Mouse (Mus musculus) kidney, embryonic 16.5 days (tissue): ENCODE data around the gene Cby3. TPM values are rescaled to one million over a fixed set of nuclear protein-coding genes. Genes with fewer than 3 reads are reported as not detected.
"Not testable (repeated sequence)": the region's sequence is repeated elsewhere in the genome, so short reads cannot be mapped to it uniquely, and the experiment has no call there.

Source experiments
- ATAC-seq: fragments of 200-750 bp; cut with Nextera tagmentation; 2 replicates; pipeline ENCODE4 v1.8.0; 2017; ENCODE audit warnings: moderate TSS enrichment; ENCODE audit not compliant: low FRiP score, low TSS enrichment
- H3K27ac ChIP-seq: fragments of 300-500 bp; sonication (generic); 2 replicates; pipeline ENCODE4 v1.5.1; 2014; ENCODE audit warnings: low read length
- H3K27me3 ChIP-seq: fragments of 300-500 bp; sonication (generic); 2 replicates; pipeline ENCODE4 v1.6.1; 2014; ENCODE audit warnings: low read length, control low read depth, mixed read lengths; ENCODE audit not compliant: insufficient read depth
- H3K36me3 ChIP-seq: fragments of 300-500 bp; sonication (generic); 2 replicates; pipeline ENCODE4 v1.6.1; 2014; ENCODE audit warnings: low read length, control low read depth, mixed read lengths; ENCODE audit not compliant: insufficient read depth
- H3K4me1 ChIP-seq: fragments of 300-500 bp; sonication (generic); 2 replicates; pipeline ENCODE4 v1.6.1; 2014; ENCODE audit warnings: low read length, control low read depth, mixed read lengths; ENCODE audit not compliant: insufficient read depth
- H3K4me2 ChIP-seq: fragments of 300-500 bp; sonication (generic); replicated peaks from 2 replicates; pipeline ENCODE4 v1.6.1; 2014; ENCODE audit warnings: low read depth, low read length
- H3K4me3 ChIP-seq: fragments of 300-500 bp; sonication (generic); 2 replicates; pipeline ENCODE4 v1.5.1; 2014; ENCODE audit warnings: mild to moderate bottlenecking, low read length
- H3K9ac ChIP-seq: fragments of 300-500 bp; sonication (generic); replicated peaks from 2 replicates; pipeline ENCODE4 v1.6.1; 2014; ENCODE audit warnings: low read length
- H3K9me3 ChIP-seq: fragments of 300-500 bp; sonication (generic); 2 replicates; pipeline ENCODE4 v1.6.1; 2016; ENCODE audit warnings: low read length, control low read depth
- WGBS: fragments of 180-500 bp; shearing (Covaris S2); extraction: QIAGEN DNeasy Blood & Tissue Kit; methylation state at CpG from one replicate; pipeline ENCODE4 v1.1.7; 2014; 5-methylcytosine and 5-hydroxymethylcytosine counted together
- polyA plus RNA-seq: library from polyadenylated mRNA; unstranded; fragments of >200 nt; fragmentation: Nextera tagmentation; extraction: Ambion mirVana; gene quantifications from 2 replicates; pipeline ENCODE4 v1.2.1, GENCODE M21; 2015

Gene Cby3
- polyA plus RNA-seq, 1 experiment from 2014 or later, result 0.55 TPM

- no peaks in the 10 kb centered on the region for H3K36me3 ChIP-seq
- H3K27ac ChIP-seq, result peak overlapping the region; percentile 84
- H3K9me3 ChIP-seq, result no peaks in the 10 kb centered on the region
- H3K4me2 ChIP-seq, result peak overlapping the region; percentile 92
- H3K9ac ChIP-seq, result peak overlapping the region; percentile 75
- 0 out of 2 replicates have a peak, but pooled peaks cover 2% of the 10 kb centered on the region for H3K27me3 ChIP-seq
- H3K4me3 ChIP-seq, result peak overlapping the region; percentile 69
- H3K4me1 ChIP-seq, result 0 out of 2 replicates have a peak, but pooled peaks cover 4% of the 10 kb centered on the region
- 2% methylated on average over 74 of the region's 74 CpGs for WGBS
- ATAC-seq, result peak; percentile 50
Measured at GRCm38 (mm10) chr11:50358950-50359861, 4.9 kb downstream of the Cby3 start.

DNA sequence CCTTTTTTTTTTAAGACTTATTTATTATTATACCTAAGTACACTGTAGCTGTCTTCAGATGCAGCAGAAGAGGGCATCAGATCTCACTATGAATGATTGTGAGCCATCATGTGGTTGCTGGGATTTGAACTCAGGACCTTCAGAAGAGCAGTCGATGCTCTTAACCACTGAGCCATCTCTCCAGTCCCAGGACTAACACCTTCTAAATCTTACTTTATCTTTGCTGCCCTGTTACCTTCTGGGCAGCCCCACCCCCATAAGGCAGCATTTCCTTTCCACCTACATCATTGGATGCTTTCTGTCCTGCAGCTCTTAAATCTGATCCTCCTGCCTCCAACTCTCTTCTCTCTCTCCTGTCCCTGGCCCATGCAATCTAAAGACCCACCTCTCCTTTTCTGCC lies 7.0 kb downstream of the Cby3 start:
- H3K27ac ChIP-seq, H3K36me3 ChIP-seq, H3K4me3 ChIP-seq, H3K4me2 ChIP-seq, H3K9me3 ChIP-seq, ATAC-seq, H3K9ac ChIP-seq, H3K27me3 ChIP-seq, H3K4me1 ChIP-seq: not testable (repeated sequence)
- WGBS, result 100% methylated on average over 1 of the region's 1 CpGs

DNA sequence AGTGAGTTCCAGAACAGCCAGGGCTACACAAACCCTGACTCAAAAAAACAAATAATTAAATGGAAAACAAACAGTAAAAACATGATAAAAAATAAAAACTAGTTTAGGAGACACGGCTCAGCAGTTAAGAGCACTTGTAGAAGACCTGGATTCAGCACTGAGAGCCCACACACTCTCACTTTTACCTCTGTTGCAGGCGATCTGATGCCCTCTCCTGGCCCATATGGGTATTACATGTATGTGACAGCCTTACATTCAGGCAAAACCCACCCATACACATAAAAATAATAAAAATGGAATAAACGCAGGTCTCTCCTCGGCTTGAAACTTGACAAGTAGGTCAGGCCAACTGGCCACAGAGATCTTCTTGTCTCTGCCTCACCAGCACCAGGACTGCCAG lies 10.3 kb downstream of the Cby3 start:
- no peak overlapping the region for H3K27ac ChIP-seq
- H3K27me3 ChIP-seq, result no peaks in the 10 kb centered on the region
- peak; percentile 76 for ATAC-seq
- no peaks in the 10 kb centered on the region for H3K9me3 ChIP-seq
- no peaks in the 10 kb centered on the region for H3K4me1 ChIP-seq
- 6% methylated on average over 4 of the region's 4 CpGs for WGBS
- H3K4me3 ChIP-seq, result no peak overlapping the region
- H3K9ac ChIP-seq, result no peak overlapping the region
- H3K4me2 ChIP-seq, result no peak overlapping the region
- H3K36me3 ChIP-seq, result no peaks in the 10 kb centered on the region

DNA sequence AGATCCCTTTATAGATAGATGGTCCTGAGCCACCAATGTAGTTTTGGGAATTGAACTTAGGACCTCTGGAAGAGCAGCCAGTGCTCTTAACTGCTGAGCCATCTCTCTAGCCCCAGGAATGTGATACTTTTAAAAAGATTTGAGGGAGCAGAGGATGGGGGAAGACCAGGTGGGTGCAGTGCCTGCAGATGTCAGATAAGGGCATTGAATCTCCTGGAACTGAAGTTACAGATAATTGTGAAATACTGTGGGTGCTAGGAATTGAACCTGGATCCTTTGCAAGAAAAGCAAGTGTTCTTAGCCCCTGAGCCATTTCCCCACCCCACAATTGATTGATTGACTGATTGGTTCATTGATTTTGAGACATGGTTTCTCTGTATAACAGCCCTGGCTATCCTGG lies 11.1 kb downstream of the Cby3 start:
- no peak overlapping the region for H3K4me2 ChIP-seq
- H3K27ac ChIP-seq, result no peak overlapping the region
- H3K27me3 ChIP-seq, result no peaks in the 10 kb centered on the region
- no peak overlapping the region for H3K4me3 ChIP-seq
- H3K9ac ChIP-seq, result no peak overlapping the region
- no peaks in the 10 kb centered on the region for H3K9me3 ChIP-seq
- ATAC-seq, result no peak
- H3K4me1 ChIP-seq, result no peaks in the 10 kb centered on the region
- H3K36me3 ChIP-seq, result no peaks in the 10 kb centered on the region

DNA sequence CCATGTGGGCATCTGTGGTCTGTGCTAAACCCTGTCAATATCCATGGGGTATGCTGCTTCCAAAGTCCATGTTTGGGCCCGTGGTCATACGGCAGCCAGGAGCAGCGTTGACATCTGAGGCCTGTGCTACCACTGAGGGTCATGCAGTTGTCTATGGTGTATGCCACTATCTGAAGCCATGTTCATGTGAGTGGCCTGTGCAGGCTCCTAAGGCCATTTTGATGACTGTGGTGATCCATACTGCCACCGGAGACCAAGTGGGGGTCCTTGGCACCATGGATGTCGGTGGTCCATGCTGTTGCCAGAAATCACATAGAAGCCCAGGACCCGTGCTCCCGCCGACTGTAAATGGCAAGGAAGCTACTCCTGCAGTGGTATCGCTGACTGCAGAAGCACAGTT lies 13.3 kb downstream of the Cby3 start:
- 94% methylated on average over 9 of the region's 9 CpGs for WGBS
- H3K36me3 ChIP-seq, result no peaks in the 10 kb centered on the region
- no peaks in the 10 kb centered on the region for H3K4me1 ChIP-seq
- no peak overlapping the region for H3K9ac ChIP-seq
- no peaks in the 10 kb centered on the region for H3K9me3 ChIP-seq
- no peak for ATAC-seq
- H3K4me3 ChIP-seq, result no peak overlapping the region
- no peaks in the 10 kb centered on the region for H3K27me3 ChIP-seq
- H3K4me2 ChIP-seq, result no peak overlapping the region
- no peak overlapping the region for H3K27ac ChIP-seq

- no peak for ATAC-seq
- no peak overlapping the region for H3K9ac ChIP-seq
- no peak overlapping the region for H3K4me2 ChIP-seq
- WGBS, result 85% methylated on average over 5 of the region's 5 CpGs
- no peak overlapping the region for H3K4me3 ChIP-seq
- H3K9me3 ChIP-seq, result no peaks in the 10 kb centered on the region
- no peak overlapping the region for H3K27ac ChIP-seq
- no peaks in the 10 kb centered on the region for H3K36me3 ChIP-seq
- H3K4me1 ChIP-seq, result no peaks in the 10 kb centered on the region
- H3K27me3 ChIP-seq, result no peaks in the 10 kb centered on the region
Measured at GRCm38 (mm10) chr11:50369360-50369911, 15.2 kb downstream of the Cby3 start.

- no peaks in the 10 kb centered on the region for H3K36me3 ChIP-seq
- peak overlapping the region; percentile 69 for H3K9ac ChIP-seq
- H3K27me3 ChIP-seq, result no peaks in the 10 kb centered on the region
- ATAC-seq, result 0 out of 2 replicates have a peak, but pooled peaks have one; percentile 44
- H3K9me3 ChIP-seq, result no peaks in the 10 kb centered on the region
- no peak overlapping the region for H3K27ac ChIP-seq
- peak overlapping the region; percentile 65 for H3K4me2 ChIP-seq
- H3K4me3 ChIP-seq, result peak overlapping the region; percentile 46
- H3K4me1 ChIP-seq, result peaks cover 3% of the 10 kb centered on the region; the same call in 1 of the 2 replicates
- 64% methylated on average over 4 of the region's 4 CpGs for WGBS
Measured at GRCm38 (mm10) chr11:50370969-50371368, 16.7 kb downstream of the Cby3 start.

DNA sequence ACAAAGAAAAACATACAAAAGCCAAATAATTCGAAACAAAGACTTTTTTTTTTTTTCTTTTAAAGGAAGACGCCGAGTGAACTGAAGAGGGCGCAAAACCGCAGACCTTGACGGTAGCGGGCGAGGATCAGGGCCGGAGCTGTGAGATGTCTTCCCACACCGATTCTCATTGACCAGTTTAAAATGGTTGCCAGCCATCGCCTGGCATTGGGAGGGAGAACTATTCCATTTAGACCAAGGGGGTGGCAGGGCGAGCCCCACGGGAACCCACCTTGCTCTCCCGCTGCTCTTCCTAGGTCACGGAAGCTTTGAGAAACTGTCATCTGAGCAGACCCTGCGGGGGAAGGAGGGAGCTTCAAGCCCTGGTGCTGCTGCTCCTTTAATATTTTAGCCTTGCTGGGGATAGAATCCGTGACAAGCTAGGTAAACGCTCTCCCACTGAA lies 17.2 kb downstream of the Cby3 start:
- 2% methylated on average over 18 of the region's 18 CpGs for WGBS
- Histone ChIP-seq H3K9me3 (no peaks in the 10 kb centered on the region), H3K9ac (peak overlapping the region; percentile 69), H3K27ac (no peak overlapping the region), H3K4me1 (peaks cover 7% of the 10 kb centered on the region), H3K36me3 (no peaks in the 10 kb centered on the region), H3K4me3 (peak overlapping the region; percentile 46), H3K27me3 (no peaks in the 10 kb centered on the region), H3K4me2 (peak overlapping the region; percentile 65)
- 0 out of 2 replicates have a peak, but pooled peaks have one; percentile 59 for ATAC-seq

GRCm38 (mm10) chr11:50371911-50372310 lies 17.6 kb downstream of the Cby3 start:
- 94% methylated on average over 1 of the region's 1 CpGs for WGBS
- Histone ChIP-seq H3K27ac (no peak overlapping the region), H3K4me1 (peaks cover 11% of the 10 kb centered on the region), H3K4me3 (no peak overlapping the region; the same call in 1 of the 2 replicates), H3K9me3 (no peaks in the 10 kb centered on the region), H3K9ac (no peak overlapping the region; the same call in 1 of the 2 replicates), H3K4me2 (peak overlapping the region; percentile 65), H3K27me3 (no peaks in the 10 kb centered on the region), H3K36me3 (no peaks in the 10 kb centered on the region)
- ATAC-seq, result no peak

- Histone ChIP-seq H3K4me1 (peaks cover 11% of the 10 kb centered on the region), H3K4me2 (no peak overlapping the region), H3K27ac (no peak overlapping the region), H3K27me3 (no peaks in the 10 kb centered on the region), H3K9ac (no peak overlapping the region), H3K9me3 (no peaks in the 10 kb centered on the region), H3K4me3 (no peak overlapping the region), H3K36me3 (no peaks in the 10 kb centered on the region)
- no peak for ATAC-seq
Measured at GRCm38 (mm10) chr11:50373086-50373485, 18.8 kb downstream of the Cby3 start.
